Mouse (Mus musculus): ENCODE measurements at regions not wholly inside any gene's neighbourhood (a gene's known extent, or its start where the extent isn't known, plus 50 kb on each side); places are given as distances from the start of the nearest gene placed in this dataset.

DNA sequence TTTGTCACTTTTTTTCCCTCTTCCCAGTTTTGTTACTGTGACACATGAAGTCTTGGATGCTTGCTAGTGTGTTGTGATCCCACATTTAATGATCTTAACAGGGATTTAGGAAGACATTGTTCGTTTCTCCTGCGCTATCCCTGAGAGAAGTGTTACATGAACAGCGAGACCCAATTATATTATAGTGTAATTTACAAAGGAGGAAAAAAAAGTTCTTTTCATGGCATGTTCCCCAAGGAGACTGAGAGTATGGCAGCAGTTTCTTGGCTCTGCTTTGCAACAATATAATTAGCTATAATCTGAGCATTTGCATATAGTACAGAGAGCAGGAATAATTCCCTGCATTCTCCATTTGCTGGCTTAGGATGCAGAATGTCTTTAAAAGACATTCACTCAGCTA lies 168.6 kb downstream of the Insc start:
- TF ChIP-seq CTCF (IDR thresholded peaks at IDR 0.05; ENCODE audit: borderline replicate concordance, insufficient read depth, low read length), result no peak
- no peak for TF ChIP-seq POLR2A (IDR thresholded peaks at IDR 0.05; ENCODE audit: low read depth, low read length)
